Mouse (Mus musculus): Measurements from ENCODE around the gene Med27. TPM values are rescaled to one million over a fixed set of nuclear protein-coding genes. Genes with fewer than 3 reads are reported as not detected.

Gene Med27
- polyA plus RNA-seq, 1 experiment from 2014 or later, result 31.1 TPM

DNA sequence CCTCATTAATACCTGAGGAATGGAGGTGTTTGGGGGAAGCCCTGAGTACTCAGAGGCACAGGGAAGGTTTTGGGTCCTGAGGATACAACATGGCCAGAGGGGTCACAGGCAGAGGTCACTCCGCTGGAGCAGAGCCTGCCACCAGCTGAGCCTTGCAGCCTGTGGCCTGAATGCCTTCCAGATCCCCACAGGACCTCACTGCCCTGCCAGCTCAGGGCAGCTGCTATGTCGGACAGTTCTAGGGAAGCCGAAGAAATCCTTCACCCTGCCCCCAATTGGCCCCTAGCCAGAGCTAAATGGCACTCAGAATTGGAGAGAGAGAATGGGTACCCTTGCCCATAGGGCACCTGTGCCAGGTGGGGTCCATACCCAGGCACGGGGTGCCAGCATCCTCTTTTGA is 214.8 kb downstream of the Med27 start:
- 59% methylated on average over 4 of the region's 4 CpGs for WGBS
- no peak for ATAC-seq (replicated peaks; ENCODE audit: extremely low read depth, insufficient read depth, low FRiP score)
- no peak overlapping the region for H3K9ac ChIP-seq (ENCODE audit: low read length)

DNA sequence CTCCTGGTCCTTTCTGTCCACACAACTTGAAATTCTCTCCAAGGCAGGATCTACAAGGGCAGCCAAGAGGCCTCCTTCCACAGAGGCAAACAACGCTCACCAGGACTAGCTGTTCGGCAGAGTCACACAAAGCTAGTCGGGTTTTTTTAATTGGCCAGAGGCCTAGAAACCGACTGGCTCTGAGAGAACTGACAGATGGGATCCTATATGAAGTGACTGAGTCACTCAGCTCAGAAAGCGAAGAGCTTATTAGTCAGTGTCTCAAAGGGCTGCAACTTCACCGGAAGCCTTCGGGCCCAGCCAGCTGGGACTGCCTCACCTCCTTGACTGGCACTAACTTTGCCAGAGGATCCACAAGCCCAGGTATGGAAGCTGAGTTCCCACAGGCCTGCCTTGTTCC is 217.4 kb downstream of the Med27 start:
- 54% methylated on average over 7 of the region's 7 CpGs for WGBS

More for the DNA sequence above, 214.8 kb downstream of the Med27 start:
- no peaks in the 10 kb centered on the region; the same call in 1 of the 2 replicates for H3K4me1 ChIP-seq (ENCODE audit: control insufficient read depth, insufficient read depth, low read length)
- H3K9me3 ChIP-seq (replicated peaks; ENCODE audit: control insufficient read depth, low read length), result no peaks in the 10 kb centered on the region
- no peak overlapping the region for H3K27ac ChIP-seq (ENCODE audit: low read length)
- H3K27me3 ChIP-seq (ENCODE audit: control insufficient read depth, insufficient read depth, low read length), result no peaks in the 10 kb centered on the region
- H3K36me3 ChIP-seq (ENCODE audit: control insufficient read depth, insufficient read depth), result no peaks in the 10 kb centered on the region
- H3K4me3 ChIP-seq (ENCODE audit: low read length), result no peak overlapping the region
- H3K4me2 ChIP-seq (ENCODE audit: low read depth, low read length), result no peak overlapping the region

DNA sequence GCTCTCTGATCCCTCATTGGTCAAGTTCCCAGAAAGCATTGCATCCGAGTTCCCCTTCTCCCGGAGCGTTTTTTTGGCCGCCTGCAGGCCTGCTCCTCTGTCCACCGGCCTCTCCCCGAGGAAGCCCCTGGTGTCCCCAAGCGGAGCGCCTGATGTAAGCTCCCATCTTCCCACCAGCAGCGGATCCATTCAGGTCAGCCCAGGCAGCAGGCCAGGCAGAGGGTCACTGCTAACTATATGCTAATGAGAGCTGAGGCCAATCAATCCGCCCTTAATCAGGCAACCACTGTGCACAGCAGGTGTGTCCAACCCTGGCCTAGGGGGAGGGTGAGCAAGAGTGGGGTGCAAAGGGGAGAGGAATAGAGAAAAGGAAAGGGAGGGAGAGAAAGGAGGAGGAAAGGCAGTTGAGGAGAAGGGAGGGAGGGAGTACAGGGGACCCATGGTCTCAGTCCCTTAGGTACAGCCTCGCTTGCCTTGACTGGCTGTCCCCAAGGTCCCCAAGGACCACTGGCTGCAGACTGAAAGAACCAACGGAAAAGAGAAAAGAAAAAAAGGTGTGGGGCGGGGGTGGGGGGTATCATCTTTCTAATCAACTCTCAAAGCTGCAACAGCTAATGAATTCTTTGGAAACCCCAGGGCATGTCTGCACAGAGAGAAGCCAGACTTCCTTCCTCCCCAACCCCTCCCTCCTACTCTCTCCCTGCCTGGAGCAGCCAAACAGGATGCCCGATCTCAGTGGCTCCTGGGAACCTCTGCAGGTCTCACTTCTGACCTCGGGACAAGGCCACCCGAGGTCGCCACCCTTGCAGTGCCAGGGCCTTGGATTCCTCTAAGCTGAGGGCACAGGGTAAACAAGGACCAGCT is 219.2 kb downstream of the Med27 start:
- no peak for ATAC-seq (replicated peaks; ENCODE audit: extremely low read depth, insufficient read depth, low FRiP score)
- no peaks in the 10 kb centered on the region; the same call in 1 of the 2 replicates for H3K4me1 ChIP-seq (ENCODE audit: control insufficient read depth, insufficient read depth, low read length)
- no peak overlapping the region for H3K4me3 ChIP-seq (ENCODE audit: low read length)
- no peak overlapping the region for H3K4me2 ChIP-seq (ENCODE audit: low read depth, low read length)
- no peaks in the 10 kb centered on the region for H3K27me3 ChIP-seq (ENCODE audit: control insufficient read depth, insufficient read depth, low read length)
- H3K36me3 ChIP-seq (ENCODE audit: control insufficient read depth, insufficient read depth), result no peaks in the 10 kb centered on the region
- H3K9ac ChIP-seq (ENCODE audit: low read length), result no peak overlapping the region
- WGBS, result 16% methylated on average over 17 of the region's 17 CpGs
- no peak overlapping the region for H3K27ac ChIP-seq (ENCODE audit: low read length)
- H3K9me3 ChIP-seq (replicated peaks; ENCODE audit: control insufficient read depth, low read length), result 0 out of 2 replicates have a peak, but pooled peaks cover 4% of the 10 kb centered on the region

More for the DNA sequence above, 217.4 kb downstream of the Med27 start:
- H3K9me3 ChIP-seq (replicated peaks; ENCODE audit: control insufficient read depth, low read length), result 0 out of 2 replicates have a peak, but pooled peaks cover 4% of the 10 kb centered on the region
- no peaks in the 10 kb centered on the region; the same call in 1 of the 2 replicates for H3K4me1 ChIP-seq (ENCODE audit: control insufficient read depth, insufficient read depth, low read length)
- no peaks in the 10 kb centered on the region for H3K36me3 ChIP-seq (ENCODE audit: control insufficient read depth, insufficient read depth)
- no peak overlapping the region for H3K27ac ChIP-seq (ENCODE audit: low read length)
- no peak overlapping the region for H3K4me3 ChIP-seq (ENCODE audit: low read length)
- H3K9ac ChIP-seq (ENCODE audit: low read length), result no peak overlapping the region
- H3K4me2 ChIP-seq (ENCODE audit: low read depth, low read length), result no peak overlapping the region
- ATAC-seq (replicated peaks; ENCODE audit: extremely low read depth, insufficient read depth, low FRiP score), result no peak
- no peaks in the 10 kb centered on the region for H3K27me3 ChIP-seq (ENCODE audit: control insufficient read depth, insufficient read depth, low read length)

DNA sequence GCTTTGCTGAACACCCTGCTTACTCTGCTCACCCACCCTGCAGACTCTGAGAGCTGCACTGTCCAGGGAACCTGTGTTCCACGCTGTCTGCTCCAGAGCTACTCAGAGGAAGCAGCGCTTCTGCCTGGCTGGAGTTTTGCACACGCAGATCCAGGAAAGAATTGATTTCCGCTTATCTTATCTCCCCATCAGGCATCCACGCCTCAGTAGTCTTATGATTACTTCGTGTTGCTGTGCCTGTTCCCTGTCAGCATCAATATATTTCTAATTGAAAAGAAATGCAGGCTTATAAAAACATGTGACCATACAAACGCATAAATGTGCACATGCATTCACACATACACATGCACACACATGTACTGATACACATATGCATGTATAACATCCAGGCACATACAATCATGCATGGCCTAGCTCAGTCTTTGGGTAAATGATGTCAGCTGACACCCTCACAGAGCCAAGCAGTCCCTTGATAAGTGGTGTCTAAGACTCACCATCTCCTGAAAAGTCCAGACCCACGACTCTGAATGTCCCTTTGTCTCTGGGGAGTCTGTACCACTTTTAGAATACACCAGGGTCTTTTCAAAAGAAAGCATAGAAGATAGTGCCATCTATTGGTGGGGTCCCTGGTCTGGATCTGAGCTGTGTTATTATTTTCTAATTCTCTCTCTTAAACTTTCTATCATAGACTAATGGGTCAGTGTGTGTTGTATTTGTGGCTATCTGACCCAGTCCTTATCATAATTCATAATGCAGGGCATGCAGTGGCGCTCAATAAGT is 225.5 kb downstream of the Med27 start:
- no peak overlapping the region for H3K4me3 ChIP-seq (ENCODE audit: low read length)
- H3K27me3 ChIP-seq (ENCODE audit: control insufficient read depth, insufficient read depth, low read length), result no peaks in the 10 kb centered on the region
- H3K9ac ChIP-seq (ENCODE audit: low read length), result no peak overlapping the region
- ATAC-seq (replicated peaks; ENCODE audit: extremely low read depth, insufficient read depth, low FRiP score), result no peak
- no peaks in the 10 kb centered on the region for H3K36me3 ChIP-seq (ENCODE audit: control insufficient read depth, insufficient read depth)
- H3K4me1 ChIP-seq (ENCODE audit: control insufficient read depth, insufficient read depth, low read length), result no peaks in the 10 kb centered on the region; the same call in 1 of the 2 replicates
- WGBS, result 54% methylated on average over 9 of the region's 9 CpGs
- no peaks in the 10 kb centered on the region for H3K9me3 ChIP-seq (replicated peaks; ENCODE audit: control insufficient read depth, low read length)
- no peak overlapping the region for H3K27ac ChIP-seq (ENCODE audit: low read length)
- H3K4me2 ChIP-seq (ENCODE audit: low read depth, low read length), result no peak overlapping the region

DNA sequence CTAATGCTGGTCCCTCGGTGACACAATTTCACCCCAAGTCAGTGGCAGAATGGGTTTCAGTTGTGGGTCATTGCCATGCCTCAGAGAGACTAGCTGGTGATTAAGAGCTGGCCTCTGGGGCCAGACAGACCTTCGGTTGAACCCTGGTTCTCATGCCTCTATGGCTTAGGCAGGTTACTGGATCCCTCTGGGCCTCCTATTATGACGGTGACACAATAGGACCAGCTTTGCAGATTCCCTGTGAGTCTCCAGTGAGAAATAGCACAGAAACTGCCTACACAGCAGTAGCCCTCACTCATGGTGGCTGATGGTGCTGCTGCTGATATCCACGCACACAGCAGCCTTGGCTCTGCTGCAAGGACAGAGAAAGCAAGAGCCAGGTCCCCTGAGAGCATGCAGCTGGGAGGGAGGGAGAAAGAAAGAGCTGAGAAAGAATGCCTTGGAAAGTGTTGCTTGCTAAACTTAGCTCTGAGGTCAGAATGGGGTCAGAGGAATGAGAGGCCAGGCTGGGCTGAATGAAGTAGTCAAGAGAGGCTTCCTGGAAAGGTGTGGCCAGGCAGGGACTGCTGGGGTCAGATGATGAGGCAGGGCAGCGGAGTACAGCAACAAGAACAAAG is 226.3 kb downstream of the Med27 start:
- 46% methylated on average over 5 of the region's 5 CpGs for WGBS
- H3K27ac ChIP-seq (ENCODE audit: low read length), result no peak overlapping the region

DNA sequence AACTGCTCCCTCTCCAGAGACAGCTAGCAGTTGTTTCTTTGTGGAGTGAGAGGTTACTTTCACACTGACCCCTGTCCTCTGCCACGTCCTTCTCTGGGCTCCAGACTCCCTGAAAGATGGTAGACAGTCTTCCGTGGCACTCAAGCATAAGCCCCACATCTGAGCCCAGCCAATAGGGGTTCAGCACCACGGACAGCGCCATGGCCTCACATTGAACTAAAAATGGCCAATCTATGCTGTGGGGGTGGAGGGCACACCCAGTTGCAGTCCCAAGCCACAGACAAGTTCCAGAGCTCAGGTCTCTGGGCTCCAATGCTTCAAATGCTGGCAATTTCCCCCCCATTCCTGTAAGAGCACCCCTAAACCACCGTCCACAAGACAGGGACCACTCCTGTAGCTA is 227.0 kb downstream of the Med27 start:
- no peak overlapping the region for H3K4me3 ChIP-seq (ENCODE audit: low read length)
- WGBS, result 8% methylated on average over 5 of the region's 5 CpGs
- H3K9ac ChIP-seq (ENCODE audit: low read length), result no peak overlapping the region
- no peaks in the 10 kb centered on the region; the same call in 1 of the 2 replicates for H3K4me1 ChIP-seq (ENCODE audit: control insufficient read depth, insufficient read depth, low read length)
- H3K27me3 ChIP-seq (ENCODE audit: control insufficient read depth, insufficient read depth, low read length), result no peaks in the 10 kb centered on the region
- H3K27ac ChIP-seq (ENCODE audit: low read length), result no peak overlapping the region
- no peaks in the 10 kb centered on the region for H3K9me3 ChIP-seq (replicated peaks; ENCODE audit: control insufficient read depth, low read length)
- H3K4me2 ChIP-seq (ENCODE audit: low read depth, low read length), result no peak overlapping the region
- H3K36me3 ChIP-seq (ENCODE audit: control insufficient read depth, insufficient read depth), result no peaks in the 10 kb centered on the region
- ATAC-seq (replicated peaks; ENCODE audit: extremely low read depth, insufficient read depth, low FRiP score), result 0 out of 2 replicates have a peak, but pooled peaks have one; percentile 28

More for the DNA sequence above, 226.3 kb downstream of the Med27 start:
- Histone ChIP-seq H3K4me3 (ENCODE audit: low read length) (no peak overlapping the region), H3K4me1 (ENCODE audit: control insufficient read depth, insufficient read depth, low read length) (no peaks in the 10 kb centered on the region; the same call in 1 of the 2 replicates), H3K9ac (ENCODE audit: low read length) (no peak overlapping the region), H3K27me3 (ENCODE audit: control insufficient read depth, insufficient read depth, low read length) (no peaks in the 10 kb centered on the region), H3K4me2 (ENCODE audit: low read depth, low read length) (no peak overlapping the region), H3K36me3 (ENCODE audit: control insufficient read depth, insufficient read depth) (no peaks in the 10 kb centered on the region), H3K9me3 (replicated peaks; ENCODE audit: control insufficient read depth, low read length) (no peaks in the 10 kb centered on the region)
- ATAC-seq (replicated peaks; ENCODE audit: extremely low read depth, insufficient read depth, low FRiP score), result no peak

DNA sequence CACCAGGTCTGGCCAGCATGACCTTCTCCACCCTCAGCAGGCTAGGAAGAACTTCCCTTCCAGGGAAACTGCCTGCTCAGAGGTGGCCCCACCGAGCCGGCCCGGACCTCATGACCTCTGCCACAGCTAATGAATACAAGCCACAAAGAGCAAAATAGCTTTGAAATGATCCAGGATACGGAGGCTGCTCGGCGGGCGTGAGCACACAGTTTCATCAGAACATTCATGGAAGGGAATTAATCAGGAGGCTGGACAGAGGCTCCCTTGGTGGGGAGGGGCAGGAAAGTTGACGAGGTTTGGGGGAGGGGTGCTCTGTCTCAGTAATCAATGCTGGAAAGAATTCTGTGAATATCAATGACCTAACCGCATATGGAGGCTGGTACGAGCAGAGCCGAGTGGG is 227.6 kb downstream of the Med27 start:
- no peak overlapping the region for H3K9ac ChIP-seq (ENCODE audit: low read length)
- no peaks in the 10 kb centered on the region for H3K27me3 ChIP-seq (ENCODE audit: control insufficient read depth, insufficient read depth, low read length)
- ATAC-seq (replicated peaks; ENCODE audit: extremely low read depth, insufficient read depth, low FRiP score), result no peak
- 39% methylated on average over 11 of the region's 11 CpGs for WGBS
- H3K36me3 ChIP-seq (ENCODE audit: control insufficient read depth, insufficient read depth), result no peaks in the 10 kb centered on the region
- no peak overlapping the region for H3K4me3 ChIP-seq (ENCODE audit: low read length)
- H3K27ac ChIP-seq (ENCODE audit: low read length), result no peak overlapping the region
- no peaks in the 10 kb centered on the region for H3K9me3 ChIP-seq (replicated peaks; ENCODE audit: control insufficient read depth, low read length)
- H3K4me1 ChIP-seq (ENCODE audit: control insufficient read depth, insufficient read depth, low read length), result no peaks in the 10 kb centered on the region; the same call in 1 of the 2 replicates
- no peak overlapping the region for H3K4me2 ChIP-seq (ENCODE audit: low read depth, low read length)
